Mouse (Mus musculus): ENCODE data around the gene Ipo13.

GRCm38 (mm10) chr4:117917402-117917801 is 2.6 kb upstream of the Ipo13 start:
- TF ChIP-seq GATA1 (IDR thresholded peaks at IDR 0.05; ENCODE audit: borderline replicate concordance, low read length) (no peak), FLI1 (IDR thresholded peaks at IDR 0.05; ENCODE audit: low read length) (no peak)
